30 mouse cellular contexts compared by ENCODE assay signal in genomic region chr4:130313552-130313951, GRCm38 (mm10). TPM values are rescaled to one million over a fixed set of nuclear protein-coding genes. Genes with fewer than 3 reads are reported as not detected.
"Had no signal": no experiment of that assay in that cellular context is flagged by ENCODE, and none has a peak within 500 bp of the region (broad histone marks: within the 10 kb centered on the region; RNA-seq: fewer than 3 reads in every experiment).

No protein-coding gene starts in this region.

- ATAC-seq: hindbrain, postnatal 0 days; intestine, embryonic 16.5 days; liver, embryonic 12.5 days had no signal

- DNase-seq: gastrocnemius, adult 2 months; gastrocnemius, postnatal 10 days; gastrocnemius, postnatal 25 days; heart, postnatal 10 days; heart, postnatal 4 days; kidney, adult 11 months; kidney, adult 2 months; kidney, adult 9 months; kidney, postnatal 14 days; kidney, postnatal 36 days; layer of hippocampus, postnatal 36 days; left cerebral cortex, postnatal 4 days had no signal

- H3K27ac ChIP-seq: heart, embryonic 10.5 days; hindbrain, embryonic 10.5 days; hindbrain, embryonic 12.5 days; hindbrain, embryonic 15.5 days; hindbrain, postnatal 0 days; kidney, embryonic 15.5 days; kidney, postnatal 0 days; limb, embryonic 13.5 days; limb, embryonic 15.5 days; liver, embryonic 12.5 days; liver, embryonic 14.5 days had no signal

- H3K9me3 ChIP-seq: heart, embryonic 10.5 days; heart, embryonic 13.5 days; heart, embryonic 15.5 days; hindbrain, embryonic 10.5 days; hindbrain, embryonic 12.5 days; hindbrain, embryonic 15.5 days; kidney, embryonic 15.5 days; limb, embryonic 13.5 days; limb, embryonic 15.5 days; liver, embryonic 12.5 days had no signal

- H3K4me3 ChIP-seq: gastrocnemius, adult 2 months; heart, embryonic 10.5 days; heart, embryonic 13.5 days; heart, embryonic 15.5 days; hindbrain, embryonic 10.5 days; hindbrain, embryonic 12.5 days; hindbrain, embryonic 15.5 days; kidney, embryonic 15.5 days; limb, embryonic 13.5 days; limb, embryonic 15.5 days; liver, embryonic 12.5 days had no signal

- H3K9ac ChIP-seq: heart, embryonic 15.5 days; hindbrain, embryonic 12.5 days; hindbrain, embryonic 15.5 days; kidney, embryonic 15.5 days; limb, embryonic 13.5 days; limb, embryonic 15.5 days; liver, embryonic 12.5 days; liver, embryonic 14.5 days had no signal

- H3K27me3 ChIP-seq: hindbrain, embryonic 15.5 days had no signal

- H3K4me2 ChIP-seq: heart, embryonic 13.5 days; heart, embryonic 15.5 days; hindbrain, embryonic 12.5 days; hindbrain, embryonic 15.5 days; kidney, embryonic 15.5 days; limb, embryonic 13.5 days; limb, embryonic 15.5 days; liver, embryonic 12.5 days had no signal

RNA-seq across cellular contexts. Expression of gene Gm10570, which starts 5.1 kb away (rescaled TPM):
- total RNA-seq: gastrocnemius, postnatal 10 days; gastrocnemius, postnatal 25 days; granulocyte monocyte progenitor cell, adult 5-6 weeks; liver, adult 2 months had no signal
- polyA plus RNA-seq: hindbrain, embryonic 10.5 days; intestine, embryonic 14.5 days; intestine, embryonic 16.5 days; limb, embryonic 11.5 days; limb, embryonic 13.5 days; limb, embryonic 15.5 days; liver, adult 2 months; liver, embryonic 12.5 days had no signal

RNA-seq across cellular contexts. Expression of gene Fabp3, which starts 5.2 kb away (rescaled TPM):
- total RNA-seq: granulocyte monocyte progenitor cell, adult 5-6 weeks had no signal
- polyA plus RNA-seq: liver, adult 2 months had no signal

RNA-seq across cellular contexts. Expression of gene Serinc2, which starts 34.5 kb away (rescaled TPM):
- total RNA-seq: granulocyte monocyte progenitor cell, adult 5-6 weeks had no signal
